Mouse (Mus musculus) hindbrain, embryonic 15.5 days (tissue): ENCODE data around the gene Clec2g. TPM values are rescaled to one million over a fixed set of nuclear protein-coding genes. Genes with fewer than 3 reads are reported as not detected.
"Not testable (repeated sequence)": the region's sequence is repeated elsewhere in the genome, so short reads cannot be mapped to it uniquely, and the experiment has no call there.

ENCODE experiments used
- ATAC-seq: fragments of 200-750 bp; cut with Nextera tagmentation; 2 replicates; pipeline ENCODE4 v1.8.0; 2017; ENCODE audit warnings: low read depth, moderate number of reproducible peaks, moderate TSS enrichment; ENCODE audit not compliant: low FRiP score
- H3K27ac ChIP-seq: fragments of 300-500 bp; sonication (generic); replicated peaks from 2 replicates; pipeline ENCODE4 v1.5.1; 2015; ENCODE audit warnings: mild to moderate bottlenecking, inconsistent platforms
- H3K27me3 ChIP-seq: fragments of 300-500 bp; sonication (generic); 2 replicates; pipeline ENCODE4 v1.6.1; 2015; ENCODE audit warnings: control low read depth, inconsistent platforms
- H3K36me3 ChIP-seq: fragments of 300-500 bp; sonication (generic); 2 replicates; pipeline ENCODE4 v1.6.1; 2015; ENCODE audit warnings: control low read depth, inconsistent platforms
- H3K4me1 ChIP-seq: fragments of 300-500 bp; sonication (generic); replicated peaks from 2 replicates; pipeline ENCODE4 v1.6.1; 2015; ENCODE audit warnings: control low read depth, inconsistent platforms
- H3K4me2 ChIP-seq: fragments of 300-500 bp; sonication (generic); 2 replicates; pipeline ENCODE4 v1.6.1; 2015; ENCODE audit warnings: moderate library complexity, mild to moderate bottlenecking, inconsistent platforms
- H3K4me3 ChIP-seq: fragments of 300-500 bp; sonication (generic); 2 replicates; pipeline ENCODE4 v1.5.1; 2015; ENCODE audit warnings: mild to moderate bottlenecking, inconsistent platforms
- H3K9ac ChIP-seq: fragments of 300-500 bp; sonication (generic); 2 replicates; pipeline ENCODE4 v1.6.1; 2015; ENCODE audit warnings: inconsistent platforms
- H3K9me3 ChIP-seq: fragments of 300-500 bp; sonication (generic); 2 replicates; pipeline ENCODE4 v1.6.1; 2016; ENCODE audit warnings: control low read depth, inconsistent platforms
- WGBS: fragments of 180-500 bp; shearing (Covaris S2); methylation state at CpG from one replicate; pipeline ENCODE4 v1.1.7; 2015; 5-methylcytosine and 5-hydroxymethylcytosine counted together
- polyA plus RNA-seq: library from polyadenylated mRNA; unstranded; fragments of >200 nt; fragmentation: Nextera tagmentation; extraction: Ambion mirVana; gene quantifications from 2 replicates; pipeline ENCODE4 v1.2.1, GENCODE M21; 2015

Gene Clec2g
- polyA plus RNA-seq, 1 experiment from 2014 or later: not detected

DNA sequence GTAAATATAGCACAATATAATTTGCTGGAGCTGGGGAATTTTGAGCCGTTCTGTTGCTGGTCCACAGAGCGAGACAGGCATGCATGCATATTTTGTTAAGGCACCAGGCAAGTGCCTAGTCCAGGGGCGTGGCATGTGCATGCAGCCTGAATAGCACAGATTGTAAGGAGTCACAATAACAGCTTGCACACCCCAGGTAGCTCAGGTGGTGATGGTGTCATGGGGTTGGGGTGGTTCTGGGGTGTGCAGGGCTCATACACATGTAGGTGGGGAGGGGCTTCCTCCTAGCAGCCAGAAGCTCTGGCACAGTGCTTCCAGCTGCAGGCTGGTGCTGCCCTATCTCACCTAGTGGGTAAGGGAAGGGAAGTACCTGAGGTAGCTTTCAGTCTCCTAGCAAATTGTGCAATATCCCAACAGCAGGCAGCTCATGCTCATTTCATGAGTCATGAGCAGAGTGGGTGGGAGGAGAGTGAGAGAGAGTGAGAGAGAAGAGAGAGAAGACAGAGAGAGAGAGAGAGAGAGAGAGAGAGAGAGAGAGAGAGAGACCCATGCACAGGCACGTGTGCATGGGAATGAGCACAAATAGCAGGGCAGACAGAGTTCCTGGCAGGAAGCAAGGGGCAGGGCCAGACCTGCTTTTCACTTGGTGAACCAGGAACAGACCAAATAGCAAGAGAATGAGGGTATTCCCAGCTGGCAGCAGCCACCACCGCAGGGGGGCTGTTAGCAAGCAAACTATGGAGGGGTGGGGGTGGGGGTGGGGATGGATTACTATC is 7.7 kb downstream of the Clec2g start:
- Histone ChIP-seq H3K27me3 (no peaks in the 10 kb centered on the region), H3K4me2 (no peak overlapping the region), H3K36me3 (no peaks in the 10 kb centered on the region), H3K4me1 (no peaks in the 10 kb centered on the region), H3K27ac (no peak overlapping the region), H3K9ac (no peak overlapping the region), H3K4me3 (no peak overlapping the region), H3K9me3 (no peaks in the 10 kb centered on the region)
- WGBS: 79% methylated on average over 5 of the region's 5 CpGs
- no peak for ATAC-seq

DNA sequence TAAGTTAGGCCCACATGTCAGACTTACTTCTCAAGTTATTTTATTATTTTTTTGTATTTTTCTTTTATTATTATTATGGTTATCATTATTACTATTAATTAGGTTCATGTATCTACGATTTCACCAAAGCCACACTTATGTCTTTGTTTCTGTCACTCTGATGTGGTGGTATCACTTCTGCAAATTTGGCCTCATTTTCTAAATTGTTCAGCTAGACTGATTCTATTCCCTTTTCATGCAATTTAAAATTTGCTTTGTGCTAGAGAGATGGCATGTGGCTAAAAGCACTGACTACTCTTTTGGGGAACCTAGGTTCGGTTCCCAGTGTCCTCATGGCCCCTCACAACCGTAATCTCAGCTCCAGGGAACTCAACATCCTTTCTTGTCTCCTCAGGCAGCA is 11.4 kb downstream of the Clec2g start:
- no peak for ATAC-seq
- Histone ChIP-seq H3K36me3 (no peaks in the 10 kb centered on the region), H3K9ac (no peak overlapping the region), H3K27me3 (no peaks in the 10 kb centered on the region), H3K27ac (no peak overlapping the region), H3K4me1 (no peaks in the 10 kb centered on the region), H3K4me3 (no peak overlapping the region), H3K4me2 (no peak overlapping the region), H3K9me3 (no peaks in the 10 kb centered on the region)
- WGBS: 90% methylated on average over 3 of the region's 3 CpGs

DNA sequence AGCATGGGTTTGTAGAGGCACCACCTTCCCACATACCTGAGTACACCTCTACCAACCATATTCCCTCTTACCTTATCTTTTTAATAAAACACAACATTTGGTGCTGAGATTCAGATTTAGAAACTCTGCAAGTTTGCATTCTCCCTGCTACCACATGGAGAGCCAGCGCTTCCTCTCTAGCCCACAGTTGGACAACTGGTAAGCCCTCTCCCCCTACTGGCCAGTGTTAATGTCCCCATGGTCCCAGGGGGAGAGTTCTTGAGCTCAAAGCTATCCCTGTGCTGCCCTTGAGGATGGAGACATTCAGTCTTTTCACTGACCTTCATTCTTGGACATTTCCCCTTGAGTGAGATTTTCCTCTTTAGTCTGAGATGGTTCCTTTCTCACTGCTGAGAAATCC is 26.9 kb downstream of the Clec2g start:
- no peak for ATAC-seq
- H3K9me3 ChIP-seq: no peaks in the 10 kb centered on the region
- H3K4me3 ChIP-seq: no peak overlapping the region
- H3K9ac ChIP-seq: no peak overlapping the region
- no peak overlapping the region for H3K27ac ChIP-seq
- WGBS: 86% methylated on average over 1 of the region's 1 CpGs
- H3K4me2 ChIP-seq: no peak overlapping the region
- no peaks in the 10 kb centered on the region for H3K36me3 ChIP-seq
- H3K27me3 ChIP-seq: no peaks in the 10 kb centered on the region
- no peaks in the 10 kb centered on the region for H3K4me1 ChIP-seq

DNA sequence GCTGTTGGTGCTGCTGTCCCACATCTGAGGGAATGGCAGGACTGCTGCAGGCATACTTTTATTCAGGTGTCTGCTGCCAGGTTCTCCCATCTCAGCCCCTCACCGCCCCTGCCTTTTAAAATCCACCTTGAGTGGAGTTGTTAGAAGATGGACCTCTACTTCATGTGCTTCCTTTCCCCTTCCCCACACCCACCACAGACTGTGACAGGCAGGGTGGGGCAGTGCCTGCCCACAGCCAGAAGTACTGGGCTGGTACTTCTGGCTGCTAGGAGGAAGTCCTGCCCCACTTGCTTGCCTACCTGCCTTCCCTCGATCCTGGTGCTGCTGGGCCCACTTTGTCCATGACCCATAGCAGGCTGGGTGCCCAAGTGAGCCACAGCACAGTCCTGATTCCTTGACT is 27.9 kb downstream of the Clec2g start:
- H3K4me1 ChIP-seq, ATAC-seq, H3K9me3 ChIP-seq, H3K4me3 ChIP-seq, H3K27ac ChIP-seq, H3K9ac ChIP-seq, H3K27me3 ChIP-seq, H3K36me3 ChIP-seq, H3K4me2 ChIP-seq: not testable (repeated sequence)
- 92% methylated on average over 2 of the region's 2 CpGs for WGBS

DNA sequence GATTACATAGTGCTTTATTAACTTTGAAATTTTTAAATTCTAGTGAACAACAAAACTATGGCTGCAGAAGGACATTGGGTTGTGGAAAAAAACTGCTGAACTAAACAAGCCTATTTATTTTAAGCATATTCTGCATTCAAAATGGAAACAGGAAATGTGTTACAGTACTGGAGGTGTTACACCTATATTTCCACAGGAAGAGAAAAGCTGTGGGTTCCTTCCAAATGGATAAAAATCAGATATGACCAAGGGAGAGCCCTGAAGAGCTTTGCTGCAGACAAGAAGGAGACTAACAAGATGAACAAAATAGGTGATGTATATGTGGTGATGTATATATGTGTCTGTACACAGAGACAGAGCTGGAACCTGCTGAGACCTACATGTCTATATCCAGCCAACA is 30.3 kb downstream of the Clec2g start:
- Histone ChIP-seq H3K36me3 (no peaks in the 10 kb centered on the region), H3K9ac (no peak overlapping the region), H3K27me3 (no peaks in the 10 kb centered on the region), H3K27ac (no peak overlapping the region), H3K4me1 (no peaks in the 10 kb centered on the region), H3K9me3 (no peaks in the 10 kb centered on the region), H3K4me2 (no peak overlapping the region), H3K4me3 (no peak overlapping the region)
- ATAC-seq: no peak

DNA sequence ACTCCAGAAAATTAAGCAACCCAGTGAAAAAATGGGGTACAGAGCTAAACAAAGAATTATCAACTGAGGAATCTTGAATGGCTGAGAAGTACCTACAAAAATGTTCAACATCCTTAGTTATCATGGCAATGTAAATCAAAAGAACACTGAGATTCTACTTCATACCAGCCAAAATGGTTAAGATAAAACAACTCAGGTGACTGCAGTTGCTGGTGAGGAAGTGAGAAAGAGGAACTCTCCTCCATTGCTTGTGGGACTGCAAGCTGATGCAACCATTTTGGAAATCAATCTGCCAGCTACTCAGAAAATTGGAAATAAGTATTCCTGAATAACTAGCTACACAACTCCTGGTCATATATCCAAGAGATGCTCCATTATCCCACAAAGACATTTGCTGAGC is 34.3 kb downstream of the Clec2g start:
- no peaks in the 10 kb centered on the region for H3K36me3 ChIP-seq
- H3K4me1 ChIP-seq: no peaks in the 10 kb centered on the region
- no peak overlapping the region for H3K27ac ChIP-seq
- H3K4me3 ChIP-seq: no peak overlapping the region
- H3K4me2 ChIP-seq: no peak overlapping the region
- H3K9me3 ChIP-seq: no peaks in the 10 kb centered on the region
- ATAC-seq: no peak
- no peak overlapping the region for H3K9ac ChIP-seq
- no peaks in the 10 kb centered on the region for H3K27me3 ChIP-seq

DNA sequence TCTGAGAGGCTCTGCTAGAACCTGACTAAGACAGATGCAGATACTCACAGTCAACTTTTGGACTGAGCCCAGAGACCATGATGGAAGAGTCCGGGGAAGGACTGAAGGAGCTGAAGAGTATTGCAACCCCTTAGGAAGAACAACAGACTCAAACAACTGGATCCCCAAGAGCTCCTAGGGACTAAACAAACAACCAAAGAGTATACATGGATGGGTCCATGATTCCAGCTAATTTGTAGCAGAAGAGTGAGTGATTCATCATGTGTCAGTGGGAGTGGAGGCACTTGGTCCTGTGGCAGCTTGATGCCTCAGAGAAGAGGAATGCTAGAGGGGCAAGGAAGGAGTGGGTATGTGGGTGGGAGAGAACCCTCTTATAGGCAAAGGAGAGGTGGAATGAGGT is 35.6 kb downstream of the Clec2g start:
- Histone ChIP-seq H3K4me2 (no peak overlapping the region), H3K4me3 (no peak overlapping the region), H3K27ac (no peak overlapping the region), H3K9ac (no peak overlapping the region), H3K36me3 (no peaks in the 10 kb centered on the region), H3K9me3 (no peaks in the 10 kb centered on the region), H3K27me3 (no peaks in the 10 kb centered on the region), H3K4me1 (no peaks in the 10 kb centered on the region)
- no peak for ATAC-seq
- 100% methylated on average over 1 of the region's 1 CpGs for WGBS

DNA sequence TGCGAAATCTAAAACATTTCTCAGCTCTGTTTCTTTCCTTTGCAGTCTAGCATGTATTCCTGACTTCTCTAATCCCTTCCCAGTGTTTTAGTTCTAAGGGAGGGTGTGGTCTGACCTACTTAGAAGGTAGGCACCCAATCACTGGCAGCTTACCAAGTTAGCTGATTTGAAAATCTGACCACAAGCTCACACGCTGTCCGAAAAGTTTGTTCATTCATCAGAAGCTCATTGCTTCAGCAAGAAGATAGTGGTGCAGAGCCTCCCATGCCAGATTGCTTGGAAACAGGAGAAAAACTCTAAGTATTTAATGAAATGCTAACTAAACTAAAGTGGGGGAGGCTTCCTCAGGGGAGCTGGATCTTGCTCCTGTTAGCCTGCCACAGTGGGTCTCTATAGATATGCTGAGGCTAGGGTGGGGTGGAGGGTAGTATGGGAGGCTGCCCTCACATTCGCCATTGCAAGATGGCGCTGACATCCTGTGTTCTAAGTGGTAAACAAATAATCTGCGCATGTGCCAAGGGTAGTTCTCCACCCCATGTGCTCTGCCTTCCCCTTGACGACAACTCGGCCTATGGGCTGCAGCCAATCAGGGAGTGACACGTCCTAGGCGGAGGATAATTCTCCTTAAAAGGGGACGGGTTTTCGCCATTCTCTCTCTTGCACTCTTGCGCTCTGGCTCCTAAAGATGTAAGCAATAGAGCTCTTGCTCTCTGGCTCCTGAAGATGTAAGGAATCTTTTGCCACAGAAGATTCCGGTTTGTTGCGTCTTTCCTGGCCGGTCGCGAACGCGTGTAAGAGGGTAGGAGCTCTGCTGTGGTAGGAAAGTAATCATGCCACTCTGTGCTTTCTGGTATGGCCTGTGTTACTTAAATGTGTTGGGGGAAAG is 36.6 kb downstream of the Clec2g start:
- H3K27me3 ChIP-seq, ATAC-seq, H3K27ac ChIP-seq, H3K9me3 ChIP-seq, H3K9ac ChIP-seq, H3K36me3 ChIP-seq, H3K4me2 ChIP-seq, H3K4me1 ChIP-seq, H3K4me3 ChIP-seq: not testable (repeated sequence)
- 96% methylated on average over 20 of the region's 20 CpGs for WGBS

DNA sequence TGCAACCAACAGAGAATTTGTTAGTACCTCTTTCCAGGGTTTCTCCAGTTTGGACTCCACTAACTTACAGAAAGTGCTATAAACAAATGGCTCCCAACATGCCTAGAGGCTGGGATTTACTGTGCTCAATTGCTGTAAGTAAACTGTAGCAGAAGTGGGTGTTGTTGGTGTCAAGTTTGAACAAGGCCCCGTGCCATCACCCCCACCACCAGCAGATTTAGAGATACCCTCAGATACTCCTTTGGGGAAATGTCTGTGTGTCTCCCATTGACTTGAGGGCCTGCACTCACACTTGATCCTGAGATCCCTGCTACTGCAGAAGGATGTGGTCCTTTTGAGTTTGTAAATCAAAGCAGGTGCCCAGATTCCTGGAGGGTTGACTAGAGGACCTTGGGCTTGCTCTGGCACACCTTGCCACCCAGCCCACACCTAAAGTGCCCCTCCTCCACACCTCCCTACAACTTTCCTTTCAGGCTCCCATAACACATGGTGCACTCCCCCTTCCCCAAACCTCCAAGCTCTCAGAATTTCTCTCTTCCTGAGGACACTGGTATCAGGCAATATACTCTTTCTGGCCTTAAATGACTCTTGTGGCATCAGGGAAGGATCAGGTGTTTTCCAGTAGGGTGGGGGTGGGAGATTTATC is 37.3 kb downstream of the Clec2g start:
- H3K27me3 ChIP-seq: no peaks in the 10 kb centered on the region
- no peak for ATAC-seq
- no peaks in the 10 kb centered on the region for H3K9me3 ChIP-seq
- H3K4me3 ChIP-seq: no peak overlapping the region
- H3K4me2 ChIP-seq: no peak overlapping the region
- no peak overlapping the region for H3K9ac ChIP-seq
- H3K4me1 ChIP-seq: no peaks in the 10 kb centered on the region
- 83% methylated on average over 1 of the region's 1 CpGs for WGBS
- H3K27ac ChIP-seq: no peak overlapping the region
- H3K36me3 ChIP-seq: no peaks in the 10 kb centered on the region

DNA sequence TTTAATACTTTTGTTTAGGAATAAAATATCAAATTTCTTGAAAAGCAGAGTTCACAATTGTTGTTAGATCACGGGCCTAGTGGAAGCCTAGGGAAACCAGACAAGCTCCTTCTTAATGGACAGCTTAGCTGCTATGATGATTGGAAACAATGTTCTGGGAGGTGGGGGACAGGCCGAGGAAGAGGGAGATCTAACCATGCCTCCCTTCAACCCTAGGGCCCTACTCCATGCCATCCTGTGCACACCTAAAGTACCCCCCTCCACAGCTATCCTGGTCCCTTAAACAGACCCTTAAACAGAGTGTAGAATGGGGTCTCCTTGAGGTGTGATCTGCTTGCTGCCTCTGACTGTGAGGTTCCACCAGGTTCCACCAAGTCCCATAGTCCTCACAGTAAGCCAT is 38.0 kb downstream of the Clec2g start:
- Histone ChIP-seq H3K9me3 (no peaks in the 10 kb centered on the region), H3K4me2 (no peak overlapping the region), H3K27me3 (no peaks in the 10 kb centered on the region), H3K27ac (no peak overlapping the region), H3K36me3 (no peaks in the 10 kb centered on the region), H3K4me3 (no peak overlapping the region), H3K9ac (no peak overlapping the region), H3K4me1 (no peaks in the 10 kb centered on the region)
- WGBS: 93% methylated on average over 2 of the region's 2 CpGs
- ATAC-seq: no peak

DNA sequence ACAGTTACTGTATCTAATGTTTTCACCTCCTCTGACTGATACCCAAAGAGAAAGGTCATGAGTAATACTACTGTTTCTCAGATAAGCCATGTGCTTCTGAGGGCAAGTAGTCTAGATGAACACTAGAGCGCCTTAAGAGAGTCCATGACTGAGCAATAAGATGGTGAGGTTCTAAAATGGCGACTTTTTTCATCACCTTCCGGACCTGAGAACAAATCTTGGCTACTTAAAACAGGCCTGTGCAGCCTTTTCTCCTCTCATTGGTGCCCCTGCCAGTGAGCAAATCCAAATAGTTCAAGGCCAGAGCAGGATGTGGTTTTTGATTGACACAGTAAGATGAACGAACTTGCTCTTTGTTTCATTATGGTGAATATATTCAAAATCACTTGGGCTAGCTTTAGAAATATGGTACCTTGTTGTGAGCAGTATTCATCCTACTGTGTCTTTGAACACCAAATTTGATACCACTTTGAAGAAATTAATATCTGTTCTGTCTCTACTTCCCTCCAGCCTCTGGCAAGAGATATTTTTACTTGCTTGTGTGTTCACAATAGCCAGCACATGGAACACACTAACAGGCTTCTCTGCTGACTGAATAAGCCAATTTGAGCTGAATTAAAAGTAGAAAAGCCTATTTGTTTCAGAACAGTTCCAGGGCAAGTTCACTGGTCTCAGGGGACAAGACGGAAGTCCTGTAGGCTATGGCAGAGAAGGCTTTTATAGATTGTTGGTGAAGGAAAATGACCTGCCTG is 38.7 kb downstream of the Clec2g start:
- H3K9ac ChIP-seq: no peak overlapping the region
- WGBS: 92% methylated on average over 5 of the region's 5 CpGs
- ATAC-seq: no peak
- H3K4me3 ChIP-seq: no peak overlapping the region
- no peaks in the 10 kb centered on the region for H3K9me3 ChIP-seq
- H3K4me2 ChIP-seq: no peak overlapping the region
- H3K36me3 ChIP-seq: no peaks in the 10 kb centered on the region
- H3K4me1 ChIP-seq: no peaks in the 10 kb centered on the region
- H3K27ac ChIP-seq: no peak overlapping the region
- no peaks in the 10 kb centered on the region for H3K27me3 ChIP-seq

DNA sequence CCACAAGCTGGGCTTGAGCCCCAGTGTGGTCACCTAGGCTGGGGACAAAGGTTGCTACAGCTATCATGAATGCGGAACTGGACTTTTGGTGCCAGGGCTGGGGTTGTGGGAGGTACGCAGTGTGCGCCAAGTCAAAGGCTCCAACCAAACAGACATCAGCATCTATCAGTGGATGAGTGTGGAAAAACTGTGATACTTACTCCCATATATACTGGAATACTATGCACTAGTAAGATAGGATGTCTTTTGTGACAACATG is 39.2 kb downstream of the Clec2g start:
- Histone ChIP-seq H3K36me3 (no peaks in the 10 kb centered on the region), H3K27me3 (no peaks in the 10 kb centered on the region), H3K4me3 (no peak overlapping the region), H3K4me2 (no peak overlapping the region), H3K9me3 (no peaks in the 10 kb centered on the region), H3K27ac (no peak overlapping the region), H3K4me1 (no peaks in the 10 kb centered on the region), H3K9ac (no peak overlapping the region)
- 94% methylated on average over 3 of the region's 3 CpGs for WGBS
- ATAC-seq: no peak
